Mouse (Mus musculus) lung, postnatal 4 days (tissue): ENCODE results near the gene Ppp1r13b.

ENCODE experiments used
- DNase-seq, 2 experiments: peaks; one replicate each; pipeline ENCODE4 v3.0.0; 2021

Gene Ppp1r13b

GRCm38 (mm10) chr12:111916514-111917217 is 8.8 kb upstream of the Ppp1r13b start:
- DNase-seq = no peak

GRCm38 (mm10) chr12:111915781-111916180 is 7.9 kb upstream of the Ppp1r13b start:
- DNase-seq = no peak

GRCm38 (mm10) chr12:111914031-111914430 is 6.1 kb upstream of the Ppp1r13b start:
- DNase-seq = no peak

GRCm38 (mm10) chr12:111912802-111913201 is 4.9 kb upstream of the Ppp1r13b start:
- DNase-seq = no peak

GRCm38 (mm10) chr12:111911796-111912195 is 3.9 kb upstream of the Ppp1r13b start:
- no peak for DNase-seq

- DNase-seq = no peak
Observed at GRCm38 (mm10) chr12:111911171-111911760, 3.4 kb upstream of the Ppp1r13b start.

GRCm38 (mm10) chr12:111908997-111909550 is 1.2 kb upstream of the Ppp1r13b start:
- no peak for DNase-seq

GRCm38 (mm10) chr12:111907421-111907891 is 454 bp downstream of the Ppp1r13b start:
- peak; percentile 75 to 84 for DNase-seq

GRCm38 (mm10) chr12:111906309-111906875 is 1.5 kb downstream of the Ppp1r13b start:
- no peak for DNase-seq

GRCm38 (mm10) chr12:111902488-111902887 is 5.4 kb downstream of the Ppp1r13b start:
- no peak for DNase-seq

- no peak for DNase-seq
Observed at GRCm38 (mm10) chr12:111901105-111901875, 6.6 kb downstream of the Ppp1r13b start.

- DNase-seq = no peak
Observed at GRCm38 (mm10) chr12:111899646-111900045, 8.3 kb downstream of the Ppp1r13b start.

GRCm38 (mm10) chr12:111898686-111899085 is 9.2 kb downstream of the Ppp1r13b start:
- DNase-seq = no peak

GRCm38 (mm10) chr12:111896908-111897661 is 10.8 kb downstream of the Ppp1r13b start:
- peak; percentile 65 to 73 for DNase-seq

- peak; percentile 70 to 81 for DNase-seq
Observed at GRCm38 (mm10) chr12:111894082-111894481, 13.8 kb downstream of the Ppp1r13b start.

GRCm38 (mm10) chr12:111892981-111893380 is 14.9 kb downstream of the Ppp1r13b start:
- DNase-seq = no peak

- no peak for DNase-seq
Observed at GRCm38 (mm10) chr12:111891800-111892199, 16.1 kb downstream of the Ppp1r13b start.

GRCm38 (mm10) chr12:111889251-111889650 is 18.7 kb downstream of the Ppp1r13b start:
- DNase-seq = no peak

- no peak for DNase-seq
Observed at GRCm38 (mm10) chr12:111888303-111888864, 19.5 kb downstream of the Ppp1r13b start.

- DNase-seq = no peak
Observed at GRCm38 (mm10) chr12:111887005-111887404, 20.9 kb downstream of the Ppp1r13b start.

- no peak for DNase-seq
Observed at GRCm38 (mm10) chr12:111882852-111883251, 25.1 kb downstream of the Ppp1r13b start.

- no peak for DNase-seq
Observed at GRCm38 (mm10) chr12:111882022-111882421, 25.9 kb downstream of the Ppp1r13b start.
